Mouse (Mus musculus): Measurements from ENCODE around the gene Klhl30. TPM values are rescaled to one million over a fixed set of nuclear protein-coding genes. Genes with fewer than 3 reads are reported as not detected.

Gene Klhl30
- polyA plus RNA-seq, 1 experiment: 0.21 TPM

DNA sequence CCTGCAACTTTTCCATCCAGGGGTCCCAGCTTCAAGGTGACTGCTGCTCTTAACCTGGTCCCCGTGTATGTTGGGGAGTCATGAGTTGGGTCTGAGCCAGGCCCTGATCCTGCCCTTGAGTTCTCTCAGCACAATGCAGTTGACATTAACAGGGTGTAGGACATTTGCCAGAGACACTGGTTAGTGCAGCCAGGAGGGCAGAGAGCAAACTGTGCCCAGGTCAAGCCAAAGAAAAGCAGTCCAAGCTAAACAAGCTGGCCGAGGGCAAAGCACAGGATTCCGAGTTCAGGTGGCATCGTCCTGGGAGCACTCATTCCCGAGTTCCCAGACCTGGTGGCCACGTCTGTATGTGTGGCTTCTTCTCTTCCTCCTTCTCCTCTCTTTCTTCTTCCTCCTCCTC, 33.2 kb upstream of the Klhl30 start:
- H3K36me3 ChIP-seq (ENCODE audit: control insufficient read depth, insufficient read depth, low read length): peaks cover 2% of the 10 kb centered on the region
- no peak overlapping the region for H3K27ac ChIP-seq (ENCODE audit: control insufficient read depth, insufficient read depth, low read depth, low read length)
- H3K27me3 ChIP-seq (ENCODE audit: control insufficient read depth, insufficient read depth, low read length): no peaks in the 10 kb centered on the region
- no peaks in the 10 kb centered on the region for H3K4me1 ChIP-seq (ENCODE audit: control insufficient read depth, insufficient read depth, low read length)
- H3K4me3 ChIP-seq (ENCODE audit: control insufficient read depth, low read depth, low read length): no peak overlapping the region
- TF ChIP-seq CTCF (IDR thresholded peaks at IDR 0.05; ENCODE audit: control insufficient read depth, insufficient read depth, insufficient replicate concordance, low read depth, low read length): no peak
- no peak for TF ChIP-seq POLR2A (IDR thresholded peaks at IDR 0.05; ENCODE audit: control insufficient read depth, low read depth, low read length)

DNA sequence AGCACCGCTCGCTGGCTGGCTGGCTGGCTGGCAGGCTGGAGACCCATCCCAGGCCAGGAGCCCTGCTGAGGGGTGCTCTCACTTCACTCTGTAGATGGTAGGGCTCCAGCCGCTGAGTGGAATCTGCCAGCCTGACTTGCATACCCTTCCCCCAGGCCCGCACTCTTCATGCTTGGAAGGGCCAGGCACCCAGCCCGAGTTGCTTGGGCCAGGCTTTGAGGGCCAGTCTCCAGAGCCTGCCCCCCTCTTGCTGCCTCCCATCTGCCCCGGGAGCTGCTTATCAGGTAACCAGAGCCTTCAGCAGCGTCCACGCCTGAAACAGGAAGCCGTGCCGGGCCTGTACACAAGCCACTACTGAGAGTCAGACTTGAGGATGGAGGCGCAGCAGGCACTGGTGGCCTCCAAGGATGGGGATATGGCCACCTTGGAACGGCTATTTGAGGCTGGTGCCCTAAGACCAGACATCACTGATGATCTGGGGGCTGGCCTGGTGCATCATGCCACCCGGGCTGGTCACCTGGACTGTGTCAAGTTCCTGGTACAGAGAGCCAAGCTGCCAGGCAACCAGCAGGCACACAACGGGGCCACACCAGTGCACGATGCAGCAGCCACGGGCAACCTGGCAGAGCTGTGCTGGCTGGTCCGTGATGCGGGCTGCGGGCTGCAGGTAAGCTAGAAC, 28.9 kb upstream of the Klhl30 start, which contains the start of gene Espnl:
TSS of gene Espnl (plus strand) at position 316 of the 679 bp plus-strand sequence.
- no peak within 1 kb of the TSS for H3K4me3 ChIP-seq (ENCODE audit: control insufficient read depth, low read depth, low read length)
- H3K36me3 ChIP-seq (ENCODE audit: control insufficient read depth, insufficient read depth, low read length): no peaks in the 10 kb centered on the region
- H3K27me3 ChIP-seq (ENCODE audit: control insufficient read depth, insufficient read depth, low read length): no peaks in the 10 kb centered on the region
- H3K27ac ChIP-seq (ENCODE audit: control insufficient read depth, insufficient read depth, low read depth, low read length): no peak within 1 kb of the TSS
- no peaks in the 10 kb centered on the region for H3K4me1 ChIP-seq (ENCODE audit: control insufficient read depth, insufficient read depth, low read length)
- TF ChIP-seq POLR2A (IDR thresholded peaks at IDR 0.05; ENCODE audit: control insufficient read depth, low read depth, low read length): no peak
- no peak for TF ChIP-seq CTCF (IDR thresholded peaks at IDR 0.05; ENCODE audit: control insufficient read depth, insufficient read depth, insufficient replicate concordance, low read depth, low read length)

DNA sequence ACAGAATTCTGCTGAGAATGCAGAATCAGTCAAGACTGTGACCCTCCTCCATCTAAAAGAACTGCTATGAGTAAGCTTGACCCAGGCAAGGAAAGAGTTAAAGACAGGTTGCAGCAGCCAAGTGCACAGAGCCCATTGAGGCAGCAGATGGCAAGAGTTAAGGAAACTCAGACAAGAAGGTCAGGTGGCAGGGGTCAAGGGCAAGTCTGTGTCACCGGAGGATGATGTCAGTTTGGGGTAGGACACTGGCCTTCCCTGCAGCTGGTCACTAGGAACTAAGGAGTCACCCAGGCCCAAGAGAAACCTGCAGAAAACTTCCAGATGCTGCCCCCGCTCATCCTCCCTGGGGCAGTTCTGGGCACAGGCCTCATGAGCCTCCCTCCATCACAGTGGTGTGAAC, 26.2 kb upstream of the Klhl30 start:
- Histone ChIP-seq H3K4me1 (ENCODE audit: control insufficient read depth, insufficient read depth, low read length) (no peaks in the 10 kb centered on the region), H3K36me3 (ENCODE audit: control insufficient read depth, insufficient read depth, low read length) (no peaks in the 10 kb centered on the region), H3K27me3 (ENCODE audit: control insufficient read depth, insufficient read depth, low read length) (no peaks in the 10 kb centered on the region), H3K27ac (ENCODE audit: control insufficient read depth, insufficient read depth, low read depth, low read length) (no peak overlapping the region), H3K4me3 (ENCODE audit: control insufficient read depth, low read depth, low read length) (no peak overlapping the region)
- no peak for TF ChIP-seq POLR2A (IDR thresholded peaks at IDR 0.05; ENCODE audit: control insufficient read depth, low read depth, low read length)
- TF ChIP-seq CTCF (IDR thresholded peaks at IDR 0.05; ENCODE audit: control insufficient read depth, insufficient read depth, insufficient replicate concordance, low read depth, low read length): no peak

DNA sequence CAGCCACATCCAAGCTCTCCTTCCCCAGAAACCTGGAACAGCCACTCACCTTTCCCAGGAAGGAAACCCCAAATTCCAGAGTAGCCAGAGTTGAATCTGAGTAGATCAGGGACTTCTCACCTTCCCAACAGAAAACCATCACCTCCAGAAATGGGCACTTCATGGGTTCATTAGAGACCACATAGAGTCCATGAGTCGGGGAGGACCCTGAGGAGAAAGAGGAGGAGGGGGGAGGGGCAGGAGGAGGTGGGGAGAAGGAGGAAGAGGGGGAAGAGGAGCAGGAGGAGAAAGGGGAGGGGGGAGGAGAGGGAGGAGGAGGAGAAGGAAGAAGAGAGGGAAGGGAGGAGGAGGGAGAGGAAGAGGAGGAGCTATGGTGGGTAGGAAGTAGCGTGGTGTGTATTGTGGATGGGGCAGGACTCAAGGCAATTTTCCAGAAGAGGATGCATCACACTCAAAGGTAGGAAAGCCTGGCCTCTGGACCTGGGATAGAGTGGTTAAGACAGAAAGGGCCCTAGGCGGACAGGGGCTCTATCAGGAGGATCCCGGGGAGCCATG, 25.3 kb upstream of the Klhl30 start:
- Histone ChIP-seq H3K27me3 (ENCODE audit: control insufficient read depth, insufficient read depth, low read length) (no peaks in the 10 kb centered on the region), H3K27ac (ENCODE audit: control insufficient read depth, insufficient read depth, low read depth, low read length) (no peak overlapping the region), H3K4me1 (ENCODE audit: control insufficient read depth, insufficient read depth, low read length) (no peaks in the 10 kb centered on the region), H3K36me3 (ENCODE audit: control insufficient read depth, insufficient read depth, low read length) (no peaks in the 10 kb centered on the region), H3K4me3 (ENCODE audit: control insufficient read depth, low read depth, low read length) (no peak overlapping the region)
- TF ChIP-seq POLR2A (IDR thresholded peaks at IDR 0.05; ENCODE audit: control insufficient read depth, low read depth, low read length) (no peak), CTCF (IDR thresholded peaks at IDR 0.05; ENCODE audit: control insufficient read depth, insufficient read depth, insufficient replicate concordance, low read depth, low read length) (no peak)

DNA sequence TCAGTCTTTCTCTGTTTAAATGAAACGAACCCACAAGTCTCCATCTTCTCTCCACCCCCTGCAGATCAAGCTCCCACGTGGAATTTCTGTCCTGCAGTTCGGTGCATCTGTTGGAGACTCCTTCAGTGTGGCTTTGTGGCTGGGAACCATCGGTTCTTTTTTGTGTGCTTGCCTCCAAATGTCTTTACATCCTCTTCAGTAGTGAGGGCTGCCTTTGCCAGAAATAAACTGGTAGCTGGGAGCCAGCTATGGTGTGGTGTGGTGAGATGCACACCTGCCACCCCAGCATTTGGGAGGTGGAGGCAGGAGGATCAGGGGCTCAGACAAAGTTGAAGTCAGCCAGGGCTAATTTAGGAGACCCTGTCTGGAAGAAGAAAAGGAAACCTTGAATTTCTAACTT, 18.7 kb upstream of the Klhl30 start:
- no peak for TF ChIP-seq CTCF (IDR thresholded peaks at IDR 0.05; ENCODE audit: control insufficient read depth, insufficient read depth, insufficient replicate concordance, low read depth, low read length)
- TF ChIP-seq POLR2A (IDR thresholded peaks at IDR 0.05; ENCODE audit: control insufficient read depth, low read depth, low read length): no peak
- H3K36me3 ChIP-seq (ENCODE audit: control insufficient read depth, insufficient read depth, low read length): no peaks in the 10 kb centered on the region
- H3K4me1 ChIP-seq (ENCODE audit: control insufficient read depth, insufficient read depth, low read length): no peaks in the 10 kb centered on the region
- no peak overlapping the region for H3K4me3 ChIP-seq (ENCODE audit: control insufficient read depth, low read depth, low read length)
- no peaks in the 10 kb centered on the region for H3K27me3 ChIP-seq (ENCODE audit: control insufficient read depth, insufficient read depth, low read length)
- H3K27ac ChIP-seq (ENCODE audit: control insufficient read depth, insufficient read depth, low read depth, low read length): no peak overlapping the region

DNA sequence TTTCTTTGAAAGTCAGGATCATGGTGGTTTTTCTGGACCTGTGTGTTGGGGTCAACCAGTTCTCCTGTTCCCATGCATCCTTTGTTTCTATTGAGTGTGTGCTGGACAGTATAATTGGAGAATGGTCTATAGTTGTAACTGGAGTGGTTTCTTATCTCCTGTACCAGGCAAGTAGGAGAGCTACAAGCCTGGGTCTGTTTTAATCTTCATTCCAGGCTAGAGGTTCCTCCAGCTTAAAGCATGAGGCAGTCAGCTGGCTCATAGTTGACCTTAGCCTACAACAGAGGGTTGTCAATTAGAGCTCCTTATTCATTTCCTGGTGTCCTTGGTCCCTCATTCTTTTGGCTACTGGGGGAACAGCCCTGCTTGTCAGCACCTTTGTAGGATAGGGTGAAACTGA, 17.2 kb upstream of the Klhl30 start:
- no peaks in the 10 kb centered on the region for H3K36me3 ChIP-seq (ENCODE audit: control insufficient read depth, insufficient read depth, low read length)
- no peak overlapping the region for H3K27ac ChIP-seq (ENCODE audit: control insufficient read depth, insufficient read depth, low read depth, low read length)
- H3K4me1 ChIP-seq (ENCODE audit: control insufficient read depth, insufficient read depth, low read length): no peaks in the 10 kb centered on the region
- H3K27me3 ChIP-seq (ENCODE audit: control insufficient read depth, insufficient read depth, low read length): no peaks in the 10 kb centered on the region
- H3K4me3 ChIP-seq (ENCODE audit: control insufficient read depth, low read depth, low read length): no peak overlapping the region
- TF ChIP-seq POLR2A (IDR thresholded peaks at IDR 0.05; ENCODE audit: control insufficient read depth, low read depth, low read length) (no peak), CTCF (IDR thresholded peaks at IDR 0.05; ENCODE audit: control insufficient read depth, insufficient read depth, insufficient replicate concordance, low read depth, low read length) (no peak)

DNA sequence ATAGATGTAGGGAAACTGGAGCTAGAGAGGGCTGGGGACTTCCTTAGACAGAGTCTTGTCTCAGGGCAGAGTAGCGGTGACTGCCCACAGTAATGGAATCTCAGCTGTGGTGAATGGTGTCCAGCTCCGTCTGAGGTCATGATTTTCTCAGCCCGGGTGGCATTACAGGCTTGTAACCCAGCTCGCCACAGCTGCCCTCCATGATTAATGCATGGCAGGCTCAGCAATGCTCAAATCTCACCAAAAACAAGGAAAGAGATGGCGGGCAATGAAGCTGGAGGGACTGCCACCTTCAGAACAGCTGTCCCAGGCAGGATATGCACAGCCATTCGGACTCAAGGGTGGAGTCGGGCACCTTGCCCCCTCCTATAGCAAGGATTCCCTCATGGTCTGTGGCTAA, 13.5 kb upstream of the Klhl30 start:
- no peak overlapping the region for H3K4me3 ChIP-seq (ENCODE audit: control insufficient read depth, low read depth, low read length)
- no peak overlapping the region for H3K27ac ChIP-seq (ENCODE audit: control insufficient read depth, insufficient read depth, low read depth, low read length)
- no peaks in the 10 kb centered on the region for H3K36me3 ChIP-seq (ENCODE audit: control insufficient read depth, insufficient read depth, low read length)
- H3K4me1 ChIP-seq (ENCODE audit: control insufficient read depth, insufficient read depth, low read length): no peaks in the 10 kb centered on the region; the same call in 1 of the 2 replicates
- no peaks in the 10 kb centered on the region for H3K27me3 ChIP-seq (ENCODE audit: control insufficient read depth, insufficient read depth, low read length)
- no peak for TF ChIP-seq POLR2A (IDR thresholded peaks at IDR 0.05; ENCODE audit: control insufficient read depth, low read depth, low read length)
- no peak for TF ChIP-seq CTCF (IDR thresholded peaks at IDR 0.05; ENCODE audit: control insufficient read depth, insufficient read depth, insufficient replicate concordance, low read depth, low read length)
